Mouse (Mus musculus) stomach, embryonic 15.5 days (tissue): Measurements from ENCODE around the gene Kdm2b. TPM values are rescaled to one million over a fixed set of nuclear protein-coding genes. Genes with fewer than 3 reads are reported as not detected.
A peak's percentile ranks its signal among the peaks of the same experiment; 100 is the strongest.

Experiments used
- ATAC-seq: fragments of 200-750 bp; cut with Nextera tagmentation; 2 replicates; pipeline ENCODE4 v1.8.0; 2017; ENCODE audit warnings: low read depth, moderate number of reproducible peaks, moderate TSS enrichment; ENCODE audit not compliant: insufficient read depth, low FRiP score
- H3K27ac ChIP-seq: fragments of 300-500 bp; sonication (generic); 2 replicates; pipeline ENCODE4 v1.5.1; 2015; ENCODE audit warnings: mild to moderate bottlenecking, inconsistent platforms
- H3K27me3 ChIP-seq: fragments of 300-500 bp; sonication (generic); replicated peaks from 2 replicates; pipeline ENCODE4 v1.6.1; 2015; ENCODE audit warnings: inconsistent platforms
- H3K36me3 ChIP-seq: fragments of 300-500 bp; sonication (generic); 2 replicates; pipeline ENCODE4 v1.6.1; 2015; ENCODE audit warnings: inconsistent platforms
- H3K4me1 ChIP-seq: fragments of 300-500 bp; sonication (generic); 2 replicates; pipeline ENCODE4 v1.6.1; 2015; ENCODE audit warnings: inconsistent platforms
- H3K4me2 ChIP-seq: fragments of 300-500 bp; sonication (generic); 2 replicates; pipeline ENCODE4 v1.6.1; 2015; ENCODE audit warnings: mild to moderate bottlenecking, inconsistent platforms
- H3K4me3 ChIP-seq: fragments of 300-500 bp; sonication (generic); replicated peaks from 2 replicates; pipeline ENCODE4 v1.5.1; 2015; ENCODE audit warnings: inconsistent platforms
- H3K9ac ChIP-seq: fragments of 300-500 bp; sonication (generic); 2 replicates; pipeline ENCODE4 v1.6.1; 2015; ENCODE audit warnings: inconsistent platforms
- H3K9me3 ChIP-seq: fragments of 300-500 bp; sonication (generic); 2 replicates; pipeline ENCODE4 v1.6.1; 2016; ENCODE audit warnings: inconsistent platforms
- WGBS: fragments of 180-500 bp; shearing (Covaris S2); methylation state at CpG from one replicate; pipeline ENCODE4 v1.1.7; 2015; 5-methylcytosine and 5-hydroxymethylcytosine counted together
- polyA plus RNA-seq: library from polyadenylated mRNA; unstranded; fragments of >200 nt; fragmentation: Nextera tagmentation; extraction: Ambion mirVana; gene quantifications from 2 replicates; pipeline ENCODE4 v1.2.1, GENCODE M21; 2015

Gene Kdm2b
- polyA plus RNA-seq, 1 experiment from 2014 or later: 29.6 TPM

DNA sequence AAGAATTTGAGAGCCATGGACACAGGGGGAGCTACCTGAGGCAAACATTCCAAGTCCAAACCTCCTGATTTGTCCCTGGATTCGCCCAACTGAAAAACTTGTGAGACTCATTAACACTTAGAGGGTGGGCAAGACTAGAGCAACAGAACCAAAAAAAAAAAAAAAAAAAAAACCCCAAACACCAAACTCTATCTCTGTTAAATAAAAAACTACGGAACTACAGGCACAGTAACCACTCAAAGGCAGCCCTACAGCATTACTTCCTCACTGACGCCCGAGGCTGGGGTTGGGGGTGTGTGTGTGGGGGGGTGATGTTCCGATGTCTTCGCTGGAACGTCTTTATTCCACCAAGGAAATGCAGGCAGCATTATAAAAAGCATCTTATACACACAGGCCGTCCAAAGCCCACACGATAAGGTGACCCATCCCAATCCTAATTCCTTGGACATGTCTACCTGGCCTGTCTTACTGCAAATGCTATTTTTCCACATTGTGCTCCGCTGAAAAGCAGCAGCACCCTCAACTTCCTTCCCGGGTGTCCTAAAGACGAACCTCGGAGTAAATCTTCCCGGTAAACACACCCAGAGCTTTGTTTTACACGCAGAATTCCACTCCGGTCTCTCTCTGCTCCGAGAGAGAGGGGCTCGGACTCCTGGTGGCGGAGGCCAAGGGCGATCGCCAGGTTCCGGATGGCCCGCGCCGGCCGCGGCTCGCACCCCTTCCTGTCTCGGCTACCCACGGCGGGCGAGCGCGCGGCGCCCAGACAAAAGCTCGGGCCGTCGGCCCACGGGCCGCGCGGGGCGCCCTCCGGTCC is 90.5 kb downstream of the Kdm2b start:
- whole genome bisulfite sequencing: 1% methylated on average over 33 of the region's 45 CpGs
- ATAC-seq: no peak
- Histone ChIP-seq H3K9ac (peak overlapping the region; percentile 86), H3K27me3 (no peaks in the 10 kb centered on the region), H3K36me3 (no peaks in the 10 kb centered on the region), H3K4me1 (peaks cover 12% of the 10 kb centered on the region), H3K4me3 (peak overlapping the region; percentile 77), H3K9me3 (no peaks in the 10 kb centered on the region), H3K27ac (peak overlapping the region; percentile 92), H3K4me2 (peak overlapping the region; percentile 65)

DNA sequence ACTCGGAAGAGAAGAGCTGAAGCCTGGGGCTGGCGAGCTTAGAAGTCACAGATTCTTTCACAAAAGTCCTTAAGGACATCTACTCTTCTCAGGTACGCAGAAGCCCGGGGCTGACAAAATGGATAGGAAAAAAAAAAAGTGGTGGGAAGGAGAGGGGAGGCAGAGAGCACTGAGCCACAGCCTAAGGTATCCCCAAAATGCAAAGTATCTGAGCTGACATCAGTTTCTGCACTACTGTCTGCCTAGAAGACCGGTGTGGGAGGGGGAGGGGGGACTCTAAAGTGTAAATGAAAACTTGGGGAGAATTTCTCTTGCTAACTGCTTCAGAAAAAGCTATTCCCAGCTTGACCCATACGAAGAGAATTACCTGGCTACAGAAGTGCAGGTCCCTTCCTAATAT is 91.5 kb downstream of the Kdm2b start:
- H3K4me2 ChIP-seq: no peak overlapping the region
- H3K9me3 ChIP-seq: no peaks in the 10 kb centered on the region
- no peaks in the 10 kb centered on the region for H3K27me3 ChIP-seq
- no peak overlapping the region for H3K9ac ChIP-seq
- no peak overlapping the region for H3K27ac ChIP-seq
- no peaks in the 10 kb centered on the region for H3K36me3 ChIP-seq
- WGBS: 78% methylated on average over 6 of the region's 6 CpGs
- peaks cover 12% of the 10 kb centered on the region for H3K4me1 ChIP-seq
- H3K4me3 ChIP-seq: no peak overlapping the region
- no peak for ATAC-seq

DNA sequence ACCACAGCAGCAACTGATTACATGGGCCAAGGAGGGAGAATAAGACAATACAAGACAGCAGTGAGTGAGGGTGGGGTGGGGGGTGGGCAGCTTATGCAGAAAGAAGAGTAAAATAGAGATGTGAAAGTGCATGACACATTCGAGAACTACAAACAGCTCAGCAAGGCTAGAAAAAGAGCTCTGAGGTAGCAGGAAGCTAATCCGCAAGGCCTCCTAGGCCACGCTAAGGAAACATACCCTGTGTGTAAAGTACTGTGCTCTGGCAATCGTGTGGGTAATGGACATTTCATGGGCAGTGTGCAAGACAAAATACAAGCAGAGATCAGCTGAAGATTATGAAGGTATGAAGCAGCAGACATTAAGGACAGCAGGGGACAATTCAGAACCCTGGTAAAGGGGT is 94.8 kb downstream of the Kdm2b start:
- no peaks in the 10 kb centered on the region for H3K9me3 ChIP-seq
- H3K4me2 ChIP-seq: no peak overlapping the region
- no peaks in the 10 kb centered on the region for H3K27me3 ChIP-seq
- ATAC-seq: no peak
- no peak overlapping the region for H3K9ac ChIP-seq
- no peaks in the 10 kb centered on the region for H3K36me3 ChIP-seq
- WGBS: 68% methylated on average over 4 of the region's 4 CpGs
- H3K4me3 ChIP-seq: no peak overlapping the region
- H3K4me1 ChIP-seq: peaks cover 9% of the 10 kb centered on the region
- no peak overlapping the region for H3K27ac ChIP-seq

DNA sequence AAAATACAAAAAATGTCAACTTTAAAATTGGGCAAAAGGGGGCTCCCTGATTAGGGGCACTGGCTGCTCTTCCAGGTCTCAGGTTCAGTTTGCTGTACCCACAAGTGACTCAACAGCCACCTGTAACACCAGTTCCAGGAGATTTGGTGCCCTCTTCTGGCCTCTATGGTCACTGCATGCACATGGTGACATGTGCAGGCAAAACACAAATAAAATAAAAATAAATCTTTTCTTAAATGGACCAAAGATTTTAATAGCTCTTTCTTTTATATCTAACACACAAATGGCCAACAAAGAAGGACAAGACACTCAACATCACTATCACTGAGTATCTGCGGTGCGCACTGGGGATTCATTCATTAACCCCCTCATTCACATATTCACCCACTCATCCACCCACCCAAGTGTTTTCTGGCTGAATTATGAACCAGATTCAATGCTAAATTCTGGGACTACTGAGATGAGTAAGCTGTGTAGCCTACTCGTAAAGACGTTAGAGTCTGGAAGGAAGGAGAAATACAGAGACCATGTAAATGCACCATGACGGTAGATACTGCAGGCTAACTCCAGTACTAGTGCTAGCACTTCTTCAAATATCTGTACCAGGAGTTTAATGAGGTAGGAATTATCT is 95.5 kb downstream of the Kdm2b start:
- no peak overlapping the region for H3K27ac ChIP-seq
- no peaks in the 10 kb centered on the region for H3K27me3 ChIP-seq
- H3K4me2 ChIP-seq: no peak overlapping the region
- WGBS: 89% methylated on average over 5 of the region's 5 CpGs
- H3K4me3 ChIP-seq: no peak overlapping the region
- no peaks in the 10 kb centered on the region for H3K36me3 ChIP-seq
- peaks cover 8% of the 10 kb centered on the region for H3K4me1 ChIP-seq
- no peak overlapping the region for H3K9ac ChIP-seq
- no peak for ATAC-seq
- H3K9me3 ChIP-seq: no peaks in the 10 kb centered on the region

DNA sequence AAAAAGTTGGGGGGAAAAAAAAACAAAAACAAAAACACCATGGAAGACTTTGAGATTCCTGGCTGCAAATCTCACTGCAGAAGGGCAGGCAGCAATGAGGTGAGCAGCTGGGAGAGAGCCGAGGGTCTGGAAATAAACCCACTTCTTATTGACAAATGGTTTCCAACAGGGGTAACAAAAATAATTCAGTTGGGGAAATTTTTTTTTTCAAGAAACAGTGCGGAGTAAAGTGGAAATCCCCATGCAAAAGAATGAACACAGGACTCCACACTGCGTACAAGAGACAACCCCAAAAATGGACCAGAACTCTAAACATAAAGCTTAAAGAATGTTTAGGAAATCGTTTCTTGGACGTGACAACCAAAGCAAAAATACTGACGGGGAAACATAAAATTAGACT is 96.4 kb downstream of the Kdm2b start:
- H3K4me2 ChIP-seq: no peak overlapping the region
- 79% methylated on average over 6 of the region's 6 CpGs for WGBS
- H3K9ac ChIP-seq: no peak overlapping the region
- no peaks in the 10 kb centered on the region for H3K27me3 ChIP-seq
- H3K4me3 ChIP-seq: no peak overlapping the region
- no peak overlapping the region for H3K27ac ChIP-seq
- no peaks in the 10 kb centered on the region for H3K36me3 ChIP-seq
- no peaks in the 10 kb centered on the region for H3K9me3 ChIP-seq
- no peaks in the 10 kb centered on the region; the same call in 1 of the 2 replicates for H3K4me1 ChIP-seq
- no peak for ATAC-seq

DNA sequence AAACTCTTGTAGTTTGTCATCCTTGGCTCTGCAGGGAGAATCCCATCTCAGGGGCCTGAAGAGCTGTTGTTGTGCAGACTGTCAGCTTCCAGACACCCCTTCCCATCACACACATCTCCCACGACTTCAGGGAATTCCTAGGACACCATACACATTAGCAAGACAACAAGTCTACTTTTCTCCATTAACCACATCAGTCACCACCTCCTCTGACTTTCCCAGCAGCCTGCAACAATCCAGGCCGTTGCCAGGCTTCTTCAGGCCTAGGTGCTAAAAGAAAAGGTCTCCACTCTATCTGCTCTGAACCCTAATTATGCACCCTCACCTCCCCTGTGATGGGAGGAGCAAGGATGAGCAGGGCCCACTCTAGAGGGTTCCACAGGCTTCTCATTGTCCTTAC is 99.2 kb downstream of the Kdm2b start:
- no peaks in the 10 kb centered on the region for H3K27me3 ChIP-seq
- ATAC-seq: no peak
- H3K4me2 ChIP-seq: no peak overlapping the region
- H3K4me3 ChIP-seq: no peak overlapping the region
- 56% methylated on average over 2 of the region's 2 CpGs for WGBS
- no peak overlapping the region for H3K27ac ChIP-seq
- H3K9ac ChIP-seq: no peak overlapping the region
- peaks cover 6% of the 10 kb centered on the region for H3K4me1 ChIP-seq
- H3K36me3 ChIP-seq: no peaks in the 10 kb centered on the region
- H3K9me3 ChIP-seq: no peaks in the 10 kb centered on the region

DNA sequence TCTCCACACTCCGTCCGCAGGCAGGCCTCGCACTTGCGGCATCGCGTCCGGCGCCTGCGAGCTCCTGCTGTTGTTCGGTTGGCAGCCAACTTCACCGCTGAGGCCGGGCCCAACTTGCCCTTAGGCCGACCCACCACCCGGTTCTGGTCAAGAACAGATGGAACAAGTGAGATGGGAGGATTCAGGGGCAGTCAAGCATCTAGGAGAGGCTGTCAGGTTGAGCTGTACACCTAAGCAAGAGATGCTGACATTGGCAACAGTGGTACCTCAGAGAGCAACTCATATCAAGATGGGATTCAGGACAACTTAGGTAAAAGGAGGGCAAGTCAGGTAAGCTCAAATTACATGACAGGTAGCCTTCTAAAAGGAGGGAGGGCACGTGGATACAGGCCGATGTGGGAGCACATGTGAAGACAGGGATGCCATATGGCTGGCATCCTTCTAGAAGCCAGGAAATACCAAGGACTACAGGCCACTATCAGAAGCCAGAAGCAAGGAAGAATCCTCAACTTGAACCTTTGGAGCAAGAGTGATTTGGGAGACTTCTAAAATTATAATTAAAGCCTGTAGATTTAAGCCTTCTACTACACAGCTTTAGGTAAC is 100.9 kb downstream of the Kdm2b start:
- Histone ChIP-seq H3K27me3 (no peaks in the 10 kb centered on the region), H3K4me1 (peaks cover 10% of the 10 kb centered on the region), H3K4me3 (no peak overlapping the region), H3K9ac (no peak overlapping the region), H3K36me3 (no peaks in the 10 kb centered on the region), H3K9me3 (no peaks in the 10 kb centered on the region), H3K27ac (no peak overlapping the region), H3K4me2 (no peak overlapping the region)
- ATAC-seq: no peak
- WGBS: 93% methylated on average over 16 of the region's 16 CpGs

DNA sequence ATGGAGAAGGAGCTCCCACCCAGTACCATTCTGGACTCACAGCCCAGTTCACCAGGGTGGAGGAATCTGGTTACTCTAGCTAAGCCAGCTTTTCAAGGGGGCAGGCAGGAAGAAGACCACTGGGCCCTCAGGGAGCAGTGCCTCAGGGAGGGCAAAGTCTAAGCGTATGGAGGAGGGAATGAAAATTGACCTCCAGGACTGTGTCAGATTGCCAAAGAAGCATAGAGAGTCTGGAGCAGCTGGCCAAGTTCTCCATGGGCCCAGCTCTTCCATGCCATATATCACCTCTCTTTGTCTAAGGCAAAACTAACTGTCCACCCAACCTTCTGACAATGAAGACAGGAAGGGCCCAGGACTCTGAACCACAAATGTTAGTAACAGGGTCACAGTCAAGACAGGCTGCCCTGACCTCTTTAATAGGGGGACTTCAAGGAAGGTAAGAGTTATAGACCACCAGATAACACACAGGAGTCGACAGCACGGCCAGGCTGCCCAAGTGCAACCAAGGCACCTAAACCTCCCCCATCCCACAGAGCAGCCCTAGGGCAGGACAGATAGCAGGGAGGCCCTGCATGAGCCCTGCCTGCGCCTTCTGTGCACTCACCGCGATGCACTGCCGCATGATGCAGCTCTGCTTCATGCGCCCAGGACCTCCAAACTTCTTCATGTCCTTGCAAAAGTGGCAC is 101.6 kb downstream of the Kdm2b start:
- no peaks in the 10 kb centered on the region for H3K27me3 ChIP-seq
- ATAC-seq: no peak
- WGBS: 81% methylated on average over 8 of the region's 8 CpGs
- no peak overlapping the region for H3K4me2 ChIP-seq
- H3K9ac ChIP-seq: no peak overlapping the region
- H3K27ac ChIP-seq: no peak overlapping the region
- 0 out of 2 replicates have a peak, but pooled peaks cover 2% of the 10 kb centered on the region for H3K36me3 ChIP-seq
- H3K4me3 ChIP-seq: no peak overlapping the region
- H3K4me1 ChIP-seq: peaks cover 10% of the 10 kb centered on the region
- H3K9me3 ChIP-seq: no peaks in the 10 kb centered on the region

DNA sequence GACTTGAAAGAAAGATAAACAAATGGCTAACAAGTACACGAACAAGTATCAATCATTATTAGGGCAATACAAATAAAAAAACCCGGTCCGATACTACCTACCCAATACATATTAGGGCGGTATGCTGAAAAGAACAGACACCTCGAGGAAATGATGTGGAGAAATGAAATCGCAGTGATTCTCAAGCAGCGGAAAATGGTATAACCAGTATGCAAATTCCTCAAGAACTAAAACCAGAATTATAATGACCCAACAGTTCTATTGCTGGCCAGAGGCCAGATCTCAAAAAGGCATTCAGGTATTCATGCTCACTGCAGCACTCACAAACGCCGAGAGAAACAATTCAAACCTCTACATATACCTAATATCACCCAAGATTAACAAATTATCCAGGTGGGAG is 102.6 kb downstream of the Kdm2b start:
- WGBS: 85% methylated on average over 9 of the region's 9 CpGs

DNA sequence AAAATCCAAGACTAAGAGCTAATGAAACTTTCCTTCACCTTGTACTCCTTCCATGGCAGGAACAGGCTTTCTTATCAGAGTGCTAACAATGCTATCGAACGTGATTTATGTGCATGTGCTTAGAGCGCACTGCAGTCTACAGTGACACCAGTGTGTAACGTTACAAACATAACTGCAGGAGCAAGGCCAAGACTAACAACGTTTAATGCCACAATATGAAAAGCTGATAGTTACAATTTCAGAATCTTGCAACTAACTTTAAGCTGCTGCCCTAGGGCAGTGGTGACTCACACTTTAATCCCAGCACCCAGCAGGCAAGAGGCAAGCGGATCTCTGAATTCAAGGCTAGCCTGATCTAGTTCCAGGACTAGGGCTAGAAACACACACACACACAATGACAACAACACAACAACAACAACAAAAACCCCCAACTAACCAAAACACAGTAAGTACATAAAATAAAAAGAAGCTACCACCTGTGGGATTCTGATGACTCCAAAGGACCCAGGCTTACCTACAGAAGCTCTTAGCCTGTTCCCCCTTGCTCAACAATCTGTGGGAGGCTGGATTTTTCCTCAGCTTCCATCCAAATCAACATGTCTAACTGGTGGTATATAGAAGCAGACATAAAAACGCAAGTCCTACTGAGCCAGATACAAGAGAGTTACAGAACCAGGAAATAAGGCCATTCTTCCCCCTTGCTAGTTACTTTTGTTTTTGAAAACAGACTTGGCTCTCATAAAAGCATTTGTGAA is 104.9 kb downstream of the Kdm2b start:
- H3K36me3 ChIP-seq: peaks cover 13% of the 10 kb centered on the region

More for the DNA sequence above, 102.6 kb downstream of the Kdm2b start:
- Histone ChIP-seq H3K36me3 (0 out of 2 replicates have a peak, but pooled peaks cover 2% of the 10 kb centered on the region), H3K4me2 (no peak overlapping the region), H3K9ac (no peak overlapping the region), H3K27me3 (no peaks in the 10 kb centered on the region), H3K4me1 (peaks cover 10% of the 10 kb centered on the region), H3K27ac (no peak overlapping the region), H3K9me3 (no peaks in the 10 kb centered on the region), H3K4me3 (no peak overlapping the region)
- no peak for ATAC-seq

DNA sequence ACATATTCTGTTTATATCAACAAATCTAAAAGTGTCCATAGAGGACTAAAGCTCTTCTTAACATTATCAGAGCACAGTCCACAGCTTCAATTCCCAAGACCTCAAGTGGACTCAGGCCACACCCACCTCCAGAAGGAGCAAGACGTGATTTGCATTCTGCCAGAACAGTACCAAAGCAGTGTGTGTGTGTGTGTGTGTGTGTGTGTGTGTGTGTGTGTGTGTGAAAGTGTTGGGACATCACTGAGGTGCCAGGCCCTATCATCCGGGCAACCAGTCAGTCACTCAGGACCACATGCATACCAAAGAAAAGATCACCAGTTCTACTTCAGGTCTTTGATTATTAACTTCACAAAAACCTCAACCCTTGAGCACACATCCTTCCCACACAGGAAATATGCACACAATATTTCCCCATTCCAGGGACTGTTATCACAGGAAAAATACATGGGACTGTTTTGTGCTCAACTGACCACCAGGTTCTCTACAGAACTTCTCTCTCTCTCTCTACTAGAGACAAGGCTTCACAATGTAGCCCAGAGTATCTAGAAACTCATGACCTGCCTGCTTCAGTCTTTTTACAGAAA is 105.9 kb downstream of the Kdm2b start:
- peaks cover 10% of the 10 kb centered on the region for H3K4me1 ChIP-seq
- WGBS: 40% methylated on average over 2 of the region's 2 CpGs
- no peaks in the 10 kb centered on the region for H3K27me3 ChIP-seq
- no peak for ATAC-seq
- H3K4me2 ChIP-seq: no peak overlapping the region
- H3K27ac ChIP-seq: peak overlapping the region; percentile 77; the same call in 1 of the 2 replicates
- no peak overlapping the region for H3K9ac ChIP-seq
- H3K36me3 ChIP-seq: peaks cover 19% of the 10 kb centered on the region
- no peak overlapping the region for H3K4me3 ChIP-seq
- H3K9me3 ChIP-seq: no peaks in the 10 kb centered on the region

More for the DNA sequence above, 104.9 kb downstream of the Kdm2b start:
- ATAC-seq: peak; percentile 67
- H3K4me3 ChIP-seq: no peak overlapping the region
- peak overlapping the region; percentile 77; the same call in 1 of the 2 replicates for H3K27ac ChIP-seq
- H3K4me1 ChIP-seq: peaks cover 10% of the 10 kb centered on the region
- H3K9ac ChIP-seq: no peak overlapping the region
- no peaks in the 10 kb centered on the region for H3K9me3 ChIP-seq
- WGBS: 60% methylated on average over 7 of the region's 7 CpGs
- H3K4me2 ChIP-seq: no peak overlapping the region
- H3K27me3 ChIP-seq: no peaks in the 10 kb centered on the region
